Mouse (Mus musculus) embryonic facial prominence, embryonic 14.5 days (tissue): Measurements from ENCODE around the gene Neu3. TPM values are rescaled to one million over a fixed set of nuclear protein-coding genes. Genes with fewer than 3 reads are reported as not detected.

Source experiments
- ATAC-seq: fragments of 200-750 bp; cut with Nextera tagmentation; 2 replicates; pipeline ENCODE4 v1.8.0; 2017; ENCODE audit warnings: low read depth, moderate number of reproducible peaks, moderate TSS enrichment
- DNase-seq: peaks from one replicate; pipeline ENCODE4 v3.0.0-alpha.2; 2015; ENCODE audit warnings: low spot score
- H3K27ac ChIP-seq: fragments of 300-500 bp; sonication (generic); replicated peaks from 2 replicates; pipeline ENCODE4 v1.5.1; 2014; ENCODE audit warnings: low read depth, mild to moderate bottlenecking, low read length, moderate library complexity
- H3K27me3 ChIP-seq: fragments of 300-500 bp; sonication (generic); replicated peaks from 2 replicates; pipeline ENCODE4 v1.6.1; 2014; ENCODE audit warnings: low read length; ENCODE audit not compliant: control insufficient read depth, insufficient read depth
- H3K36me3 ChIP-seq: fragments of 300-500 bp; sonication (generic); 2 replicates; pipeline ENCODE4 v1.6.1; 2014; ENCODE audit warnings: low read length, mixed read lengths; ENCODE audit not compliant: control insufficient read depth, insufficient read depth
- H3K4me1 ChIP-seq: fragments of 300-500 bp; sonication (generic); 2 replicates; pipeline ENCODE4 v1.6.1; 2014; ENCODE audit warnings: antibody characterized with exemption, low read length; ENCODE audit not compliant: control insufficient read depth, insufficient read depth
- H3K4me2 ChIP-seq: fragments of 300-500 bp; sonication (generic); 2 replicates; pipeline ENCODE4 v1.6.1; 2014; ENCODE audit warnings: low read depth, mild to moderate bottlenecking, low read length, moderate library complexity, mixed read lengths
- H3K4me3 ChIP-seq: fragments of 300-500 bp; sonication (generic); 2 replicates; pipeline ENCODE4 v1.5.1; 2014; ENCODE audit warnings: low read depth, mild to moderate bottlenecking, low read length
- H3K9ac ChIP-seq: fragments of 300-500 bp; sonication (generic); 2 replicates; pipeline ENCODE4 v1.6.1; 2014; ENCODE audit warnings: low read depth, mild to moderate bottlenecking, low read length, moderate library complexity, mixed read lengths
- H3K9me3 ChIP-seq: fragments of 300-500 bp; sonication (generic); 2 replicates; pipeline ENCODE4 v1.6.1; 2016; ENCODE audit warnings: low read length; ENCODE audit not compliant: control insufficient read depth
- WGBS: fragments of 180-500 bp; shearing (Covaris S2); extraction: QIAGEN DNeasy Blood & Tissue Kit; methylation state at CpG from one replicate; pipeline ENCODE4 v1.1.7; 2014; 5-methylcytosine and 5-hydroxymethylcytosine counted together
- polyA plus RNA-seq: library from polyadenylated mRNA; unstranded; fragments of >200 nt; fragmentation: Nextera tagmentation; extraction: Ambion mirVana; gene quantifications from 2 replicates; pipeline ENCODE4 v1.2.1, GENCODE M21; 2014

Neu3 gene
- polyA plus RNA-seq, 1 experiment from 2014 or later: 1.9 TPM

GRCm38 (mm10) chr7:99845533-99846236, 17.5 kb upstream of the Neu3 start:
- no peaks in the 10 kb centered on the region for H3K4me1 ChIP-seq
- DNase-seq (no peak), ATAC-seq (no peak)
- H3K27me3 ChIP-seq: no peaks in the 10 kb centered on the region
- H3K36me3 ChIP-seq: peaks cover 77% of the 10 kb centered on the region
- H3K4me3 ChIP-seq: no peak overlapping the region
- no peak overlapping the region for H3K9ac ChIP-seq
- H3K27ac ChIP-seq: no peak overlapping the region
- WGBS: 94% methylated on average over 8 of the region's 8 CpGs
- H3K9me3 ChIP-seq: no peaks in the 10 kb centered on the region
- no peak overlapping the region for H3K4me2 ChIP-seq

GRCm38 (mm10) chr7:99838241-99838640, 10.0 kb upstream of the Neu3 start:
- Histone ChIP-seq H3K4me1 (no peaks in the 10 kb centered on the region; the same call in 1 of the 2 replicates), H3K4me3 (no peak overlapping the region), H3K27me3 (no peaks in the 10 kb centered on the region), H3K9me3 (no peaks in the 10 kb centered on the region), H3K36me3 (peaks cover 72% of the 10 kb centered on the region), H3K4me2 (no peak overlapping the region), H3K9ac (no peak overlapping the region), H3K27ac (no peak overlapping the region)
- 82% methylated on average over 3 of the region's 3 CpGs for WGBS
- ATAC-seq: no peak
- DNase-seq: peak; percentile 12

GRCm38 (mm10) chr7:99837358-99838071, 9.3 kb upstream of the Neu3 start:
- H3K9me3 ChIP-seq: no peaks in the 10 kb centered on the region
- no peak overlapping the region for H3K9ac ChIP-seq
- ATAC-seq (no peak), DNase-seq (peak; percentile 17)
- peaks cover 65% of the 10 kb centered on the region for H3K36me3 ChIP-seq
- no peak overlapping the region for H3K27ac ChIP-seq
- no peaks in the 10 kb centered on the region; the same call in 1 of the 2 replicates for H3K4me1 ChIP-seq
- no peak overlapping the region for H3K4me2 ChIP-seq
- WGBS: 82% methylated on average over 6 of the region's 6 CpGs
- no peak overlapping the region for H3K4me3 ChIP-seq
- no peaks in the 10 kb centered on the region for H3K27me3 ChIP-seq

- peak; percentile 34 for DNase-seq
- no peak for ATAC-seq
- Histone ChIP-seq H3K4me3 (no peak overlapping the region), H3K4me1 (no peaks in the 10 kb centered on the region; the same call in 1 of the 2 replicates), H3K9ac (no peak overlapping the region), H3K36me3 (peaks cover 57% of the 10 kb centered on the region), H3K4me2 (no peak overlapping the region), H3K27me3 (no peaks in the 10 kb centered on the region), H3K27ac (no peak overlapping the region), H3K9me3 (no peaks in the 10 kb centered on the region)
- WGBS: 52% methylated on average over 4 of the region's 4 CpGs
These were observed 8.6 kb upstream of the Neu3 start for GRCm38 (mm10) chr7:99836781-99837180.

- no peak overlapping the region for H3K9ac ChIP-seq
- H3K27me3 ChIP-seq: no peaks in the 10 kb centered on the region
- no peak overlapping the region for H3K27ac ChIP-seq
- peaks cover 34% of the 10 kb centered on the region for H3K36me3 ChIP-seq
- no peak overlapping the region for H3K4me2 ChIP-seq
- no peaks in the 10 kb centered on the region; the same call in 1 of the 2 replicates for H3K4me1 ChIP-seq
- DNase-seq (no peak), ATAC-seq (no peak)
- no peak overlapping the region for H3K4me3 ChIP-seq
- H3K9me3 ChIP-seq: no peaks in the 10 kb centered on the region
- WGBS: 86% methylated on average over 5 of the region's 5 CpGs
These were observed 6.2 kb upstream of the Neu3 start for GRCm38 (mm10) chr7:99834314-99834853.

- H3K4me2 ChIP-seq: no peak overlapping the region
- ATAC-seq (no peak), DNase-seq (no peak)
- H3K27ac ChIP-seq: no peak overlapping the region
- H3K4me1 ChIP-seq: no peaks in the 10 kb centered on the region; the same call in 1 of the 2 replicates
- H3K9me3 ChIP-seq: no peaks in the 10 kb centered on the region
- no peaks in the 10 kb centered on the region for H3K27me3 ChIP-seq
- WGBS: 68% methylated on average over 2 of the region's 2 CpGs
- no peak overlapping the region for H3K9ac ChIP-seq
- H3K4me3 ChIP-seq: no peak overlapping the region
- H3K36me3 ChIP-seq: peaks cover 29% of the 10 kb centered on the region
These were observed 5.6 kb upstream of the Neu3 start for GRCm38 (mm10) chr7:99833846-99834222.

GRCm38 (mm10) chr7:99833115-99833845, 5.1 kb upstream of the Neu3 start:
- no peak overlapping the region for H3K4me2 ChIP-seq
- 83% methylated on average over 5 of the region's 5 CpGs for WGBS
- no peak overlapping the region for H3K4me3 ChIP-seq
- no peak overlapping the region for H3K9ac ChIP-seq
- ATAC-seq (no peak), DNase-seq (no peak)
- H3K27ac ChIP-seq: no peak overlapping the region
- H3K36me3 ChIP-seq: peaks cover 23% of the 10 kb centered on the region
- H3K4me1 ChIP-seq: no peaks in the 10 kb centered on the region; the same call in 1 of the 2 replicates
- H3K9me3 ChIP-seq: no peaks in the 10 kb centered on the region
- no peaks in the 10 kb centered on the region for H3K27me3 ChIP-seq

- Histone ChIP-seq H3K4me3 (no peak overlapping the region), H3K4me1 (no peaks in the 10 kb centered on the region), H3K9ac (no peak overlapping the region), H3K36me3 (no peaks in the 10 kb centered on the region), H3K27ac (no peak overlapping the region), H3K27me3 (no peaks in the 10 kb centered on the region), H3K9me3 (no peaks in the 10 kb centered on the region), H3K4me2 (no peak overlapping the region)
- ATAC-seq (no peak), DNase-seq (no peak)
- 69% methylated on average over 6 of the region's 6 CpGs for WGBS
These were observed 2.1 kb downstream of the Neu3 start for GRCm38 (mm10) chr7:99826096-99826495.
